Mouse (Mus musculus) frontal cortex, adult (tissue): ENCODE results near the gene Mzt1.

Source experiments
- ATAC-seq: cut with Nextera tagmentation; 2 replicates; pipeline ENCODE4 v1.9.2; 2017; ENCODE audit warnings: mild to moderate bottlenecking, moderate library complexity, mixed read lengths; ENCODE audit not compliant: low TSS enrichment

Mzt1 gene

GRCm38 (mm10) chr14:99010920-99011313 is 35.0 kb downstream of the Mzt1 start:
- 0 out of 2 replicates have a peak, but pooled peaks have one; percentile 27 for ATAC-seq

- 0 out of 2 replicates have a peak, but pooled peaks have one; percentile 13 for ATAC-seq
Measured at GRCm38 (mm10) chr14:99010224-99010919, 35.6 kb downstream of the Mzt1 start.

GRCm38 (mm10) chr14:98994218-98994617 is 51.7 kb downstream of the Mzt1 start, which contains the start of gene Rpl36a-ps1:
Rpl36a-ps1 (minus strand) TSS chr14:98994318.
- no peak for ATAC-seq

GRCm38 (mm10) chr14:98992482-98992881 is 53.5 kb downstream of the Mzt1 start:
- ATAC-seq, result no peak

- no peak for ATAC-seq
Measured at GRCm38 (mm10) chr14:98990636-98991035, 55.3 kb downstream of the Mzt1 start.

- no peak for ATAC-seq
Measured at GRCm38 (mm10) chr14:98989818-98990217, 56.1 kb downstream of the Mzt1 start.
